Comparison of ENCODE assay signal across 8 mouse cellular contexts in the genomic region with DNA sequence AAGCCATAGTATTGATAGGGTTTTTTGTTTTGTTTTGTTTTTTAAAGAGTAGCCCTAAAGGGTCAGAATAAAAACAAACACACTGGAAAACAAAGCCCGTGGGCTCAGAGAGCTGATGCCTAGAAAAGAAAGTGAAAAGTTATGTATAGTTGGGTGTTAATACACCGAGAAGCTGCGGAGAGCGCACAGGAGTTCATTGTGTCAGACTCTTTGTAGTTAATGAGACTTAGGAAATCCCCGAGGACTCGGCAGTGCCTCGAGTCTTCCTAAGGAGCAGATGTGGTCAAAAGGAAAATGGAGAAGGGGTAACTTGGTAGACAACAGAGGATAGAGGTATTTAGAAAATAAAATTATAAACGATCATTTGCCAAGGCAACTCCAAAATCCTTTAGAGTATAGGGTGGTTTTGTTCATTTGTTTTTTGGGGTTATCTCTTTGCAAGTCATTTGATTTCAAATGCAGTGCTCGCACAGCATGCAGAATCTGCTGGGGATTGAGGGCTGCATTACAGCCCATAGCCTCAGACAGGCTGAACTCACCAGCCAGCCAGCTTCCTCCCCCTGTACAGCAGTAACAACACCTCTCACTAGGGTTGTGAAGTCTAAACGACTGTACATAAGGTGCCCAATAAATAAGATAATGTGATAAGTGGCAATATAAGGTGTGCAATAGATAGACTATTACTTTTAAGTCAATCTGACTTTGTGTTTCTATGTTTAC. TPM values are rescaled to one million over a fixed set of nuclear protein-coding genes. Genes with fewer than 3 reads are reported as not detected.
DNase-seq lines count a peak whose midpoint lies in the region; ATAC-seq and TF ChIP-seq lines count a peak whose summit lies in the region.

No protein-coding gene starts in this region.

- H3K9ac ChIP-seq in heart, embryonic 14.5 days (ENCODE audit: low read length), result peak overlapping the region; percentile 64
- peak overlapping the region; percentile 75 for H3K9ac ChIP-seq in hindbrain, embryonic 13.5 days
- peak overlapping the region; percentile 55 for H3K9ac ChIP-seq in midbrain, embryonic 12.5 days (replicated peaks)

- H3K4me3 ChIP-seq in heart, embryonic 14.5 days (ENCODE audit: control insufficient read depth in 1 of 2, insufficient read depth in 1 of 2, low read depth in 1 of 2, low read length in 2 of 2), result peak overlapping the region; percentile 50; a peak in 3 of 4 replicates
- H3K4me3 ChIP-seq in bone marrow macrophage, adult 2 months (ENCODE audit: insufficient read depth, low read length), result peak overlapping the region; percentile 90
- H3K4me3 ChIP-seq in hindbrain, embryonic 13.5 days, result peak overlapping the region; percentile 50
- H3K4me3 ChIP-seq in midbrain, embryonic 12.5 days, result peak overlapping the region; percentile 46

- peaks cover 10% of the 10 kb centered on the region; the same call in 1 of the 2 replicates for H3K27me3 ChIP-seq in heart, embryonic 14.5 days (ENCODE audit: control insufficient read depth, insufficient read depth, low read length)
- no peaks in the 10 kb centered on the region for H3K27me3 ChIP-seq in hindbrain, embryonic 13.5 days
- peaks cover 20% of the 10 kb centered on the region for H3K27me3 ChIP-seq in midbrain, embryonic 12.5 days

- H3K27ac ChIP-seq in heart, embryonic 14.5 days (replicated peaks in 1 of 2; ENCODE audit: control insufficient read depth in 1 of 2, insufficient read depth in 1 of 2, low read depth in 2 of 2, low read length in 2 of 2), result no peak overlapping the region
- peak overlapping the region; percentile 98 for H3K27ac ChIP-seq in bone marrow macrophage, adult 2 months (ENCODE audit: insufficient read depth, low read depth, low read length)
- H3K27ac ChIP-seq in hindbrain, embryonic 13.5 days, result no peak overlapping the region
- 0 out of 2 replicates have a peak overlapping the region, but pooled peaks have one; percentile 39 for H3K27ac ChIP-seq in midbrain, embryonic 12.5 days (replicated peaks)

- ATAC-seq in heart, embryonic 14.5 days (ENCODE audit: insufficient number of reproducible peaks, insufficient read depth, low FRiP score, low read depth), result no peak
- no peak for ATAC-seq in hindbrain, embryonic 13.5 days (ENCODE audit: low FRiP score)
- ATAC-seq in midbrain, embryonic 12.5 days (ENCODE audit: low FRiP score, low read depth), result peak; percentile 64

- H3K4me2 ChIP-seq in heart, embryonic 14.5 days (ENCODE audit: low read length), result peak overlapping the region; percentile 95
- H3K4me2 ChIP-seq in hindbrain, embryonic 13.5 days, result peak overlapping the region; percentile 89
- H3K4me2 ChIP-seq in midbrain, embryonic 12.5 days (replicated peaks), result peak overlapping the region; percentile 83

- TF ChIP-seq POLR2A in bone marrow macrophage, adult 2 months (IDR thresholded peaks at IDR 0.05; ENCODE audit: borderline replicate concordance, low read depth, low read length), result no peak

- no peak for DNase-seq in heart, postnatal 4 days
- no peak for DNase-seq in ovary, postnatal 10 days (ENCODE audit: low spot score)
- no peak for DNase-seq in B cell, adult 2 months
- no peak for DNase-seq in left cerebral cortex, adult 11 months (ENCODE audit: low spot score)

- peaks cover 2 to 3% of the 10 kb centered on the region in 2 experiments; a peak in 2 of 4 replicates for H3K4me1 ChIP-seq in heart, embryonic 14.5 days (ENCODE audit: control insufficient read depth in 2 of 2, insufficient read depth in 2 of 2, low read length in 2 of 2)
- peaks cover 43% of the 10 kb centered on the region for H3K4me1 ChIP-seq in bone marrow macrophage, adult 2 months (ENCODE audit: control insufficient read depth, insufficient read depth, low read length)
- H3K4me1 ChIP-seq in hindbrain, embryonic 13.5 days (replicated peaks), result peaks cover 10% of the 10 kb centered on the region
- peaks cover 15% of the 10 kb centered on the region for H3K4me1 ChIP-seq in midbrain, embryonic 12.5 days

- no peak for TF ChIP-seq CTCF in bone marrow macrophage, adult 2 months (IDR thresholded peaks at IDR 0.05; ENCODE audit: low read depth, low read length)

- WGBS in heart, embryonic 14.5 days, result 8% methylated on average over 10 of the region's 10 CpGs
- 2% methylated on average over 10 of the region's 10 CpGs for WGBS in hindbrain, embryonic 13.5 days
- WGBS in midbrain, embryonic 12.5 days, result 1% methylated on average over 10 of the region's 10 CpGs

- peaks cover 10% of the 10 kb centered on the region; the same call in 1 of the 2 replicates for H3K36me3 ChIP-seq in heart, embryonic 14.5 days (ENCODE audit: control insufficient read depth, insufficient read depth, low read length)
- H3K36me3 ChIP-seq in hindbrain, embryonic 13.5 days, result no peaks in the 10 kb centered on the region
- no peaks in the 10 kb centered on the region for H3K36me3 ChIP-seq in midbrain, embryonic 12.5 days

- H3K9me3 ChIP-seq in heart, embryonic 14.5 days (ENCODE audit: control insufficient read depth, low read length), result no peaks in the 10 kb centered on the region
- no peaks in the 10 kb centered on the region for H3K9me3 ChIP-seq in hindbrain, embryonic 13.5 days
- H3K9me3 ChIP-seq in midbrain, embryonic 12.5 days, result no peaks in the 10 kb centered on the region

RNA-seq across cellular contexts. Expression of a gene that starts 18.1 kb away (rescaled TPM):
- polyA plus RNA-seq in heart, embryonic 14.5 days (2014; fragmentation: Nextera tagmentation; extraction: Ambion mirVana), result 17.3 and 17.7 TPM in 2 replicates
- total RNA-seq in heart, postnatal 4 days (2021), result 10 to 100 TPM; 13.7 to 15.5 TPM
- polyA plus RNA-seq in bone marrow macrophage, adult 2 months (2012; ENCODE audit: insufficient read depth, insufficient read length, missing spikeins), result 86.0 and 97.0 TPM in 2 replicates
- 26.4 TPM in 2 replicates for polyA plus RNA-seq in hindbrain, embryonic 13.5 days (2015; fragmentation: Nextera tagmentation; extraction: Ambion mirVana)
- 50.1 and 58.9 TPM in 2 replicates for polyA plus RNA-seq in midbrain, embryonic 12.5 days (2016; fragmentation: Nextera tagmentation; extraction: Ambion mirVana)

Comparison
In these comparisons a context has a peak if more than half of its experiments do, and no peak if none do; other contexts are left out.
1. H3K27ac ChIP-seq: peak in bone marrow macrophage, adult 2 months (single experiment) and midbrain, embryonic 12.5 days (single experiment); none in heart, embryonic 14.5 days (0 of 2) and hindbrain, embryonic 13.5 days (single experiment).
2. Peak in every context shown above with its lines, with median percentiles within 50 percentile points of each other: H3K4me2 ChIP-seq, H3K4me3 ChIP-seq and H3K9ac ChIP-seq.